Mouse (Mus musculus) fat pad, adult 2 months (tissue): ENCODE measurements around the gene Msrb3.

Experiments
- DNase-seq: peaks from one replicate; pipeline ENCODE4 v3.0.0-alpha.2; 2011; ENCODE audit warnings: low read depth, low spot score; ENCODE audit errors: extremely low read depth

Gene Msrb3

GRCm38 (mm10) chr10:120898785-120899762, at the start of gene Msrb3:
Gene Msrb3, minus strand, starts transcription at chr10:120899101.
- DNase-seq: no peak

GRCm38 (mm10) chr10:120948461-120948860, 49.6 kb upstream of the Msrb3 start:
- DNase-seq: no peak

GRCm38 (mm10) chr10:120947842-120948241, 48.9 kb upstream of the Msrb3 start:
- no peak for DNase-seq

GRCm38 (mm10) chr10:120946847-120947246, 47.9 kb upstream of the Msrb3 start:
- no peak for DNase-seq

GRCm38 (mm10) chr10:120938904-120939208, 40.0 kb upstream of the Msrb3 start:
- no peak for DNase-seq

- DNase-seq: no peak
Measured at GRCm38 (mm10) chr10:120938077-120938903, 39.4 kb upstream of the Msrb3 start.

GRCm38 (mm10) chr10:120929536-120929935, 30.6 kb upstream of the Msrb3 start:
- no peak for DNase-seq

GRCm38 (mm10) chr10:120928183-120928582, 29.3 kb upstream of the Msrb3 start:
- DNase-seq: no peak

GRCm38 (mm10) chr10:120926156-120926555, 27.3 kb upstream of the Msrb3 start:
- DNase-seq: peak; percentile 43

- DNase-seq: no peak
Measured at GRCm38 (mm10) chr10:120921501-120921900, 22.6 kb upstream of the Msrb3 start.

GRCm38 (mm10) chr10:120920604-120921003, 21.7 kb upstream of the Msrb3 start:
- no peak for DNase-seq

- no peak for DNase-seq
Measured at GRCm38 (mm10) chr10:120916250-120916649, 17.3 kb upstream of the Msrb3 start.

GRCm38 (mm10) chr10:120914948-120915631, 16.2 kb upstream of the Msrb3 start:
- peak; percentile 100 for DNase-seq

- DNase-seq: no peak
Measured at GRCm38 (mm10) chr10:120914286-120914685, 15.4 kb upstream of the Msrb3 start.

- no peak for DNase-seq
Measured at GRCm38 (mm10) chr10:120913796-120914195, 14.9 kb upstream of the Msrb3 start.

GRCm38 (mm10) chr10:120911971-120912370, 13.1 kb upstream of the Msrb3 start:
- no peak for DNase-seq

- peak; percentile 77 for DNase-seq
Measured at GRCm38 (mm10) chr10:120908776-120909574, 10.1 kb upstream of the Msrb3 start.

- no peak for DNase-seq
Measured at GRCm38 (mm10) chr10:120904676-120905075, 5.8 kb upstream of the Msrb3 start.

- DNase-seq: no peak
Measured at GRCm38 (mm10) chr10:120903843-120904468, 5.1 kb upstream of the Msrb3 start.

GRCm38 (mm10) chr10:120901746-120902145, 2.8 kb upstream of the Msrb3 start:
- DNase-seq: no peak
